Mouse (Mus musculus) myocyte (in vitro differentiated cells): ENCODE measurements around the gene Yap1.

ENCODE experiments used
- CEBPB ChIP-seq: IDR thresholded peaks from 2 replicates; pipeline ENCODE4 v1.6.1; 2011; ENCODE audit warnings: mild to moderate bottlenecking, moderate library complexity; ENCODE audit not compliant: poor library complexity, insufficient read depth, severe bottlenecking
- POLR2A ChIP-seq: IDR thresholded peaks from one replicate; pipeline ENCODE4 v1.6.1; 2011; ENCODE audit warnings: low read depth, mild to moderate bottlenecking, control low read depth, moderate library complexity; ENCODE audit not compliant: insufficient read length
- REST ChIP-seq: IDR thresholded peaks from one replicate; pipeline ENCODE4 v1.6.1; 2011; ENCODE audit warnings: mild to moderate bottlenecking, control low read depth, moderate library complexity; ENCODE audit not compliant: insufficient read depth, insufficient read length
- TCF12 ChIP-seq: IDR thresholded peaks from one replicate; pipeline ENCODE4 v1.6.1; 2011; ENCODE audit warnings: mild to moderate bottlenecking, control low read depth; ENCODE audit not compliant: poor library complexity, insufficient read depth, severe bottlenecking

GRCm38 (mm10) chr9:7980162-7980561 lies 24.2 kb downstream of the Yap1 start:
- TF ChIP-seq POLR2A, result no peak
- no peak for TF ChIP-seq TCF12
- TF ChIP-seq REST, result no peak
- no peak for TF ChIP-seq CEBPB
